Mouse (Mus musculus): ENCODE data around the gene Zfp992. TPM values are rescaled to one million over a fixed set of nuclear protein-coding genes. Genes with fewer than 3 reads are reported as not detected.
"Not testable (repeated sequence)": the region's sequence is repeated elsewhere in the genome, so short reads cannot be mapped to it uniquely, and the experiment has no call there.

The Zfp992 gene
- 2.0 and 3.0 TPM in 2 replicates for polyA plus RNA-seq (2016; fragmentation: Nextera tagmentation; extraction: Ambion mirVana)

- H3K4me3 ChIP-seq (replicated peaks); H3K27me3 ChIP-seq; H3K9ac ChIP-seq; H3K27ac ChIP-seq; ATAC-seq (ENCODE audit: low FRiP score); H3K36me3 ChIP-seq (replicated peaks); H3K4me2 ChIP-seq; H3K4me1 ChIP-seq: not testable (repeated sequence)
- H3K9me3 ChIP-seq = peaks cover 52% of the 10 kb centered on the region
- WGBS = 89% methylated on average over 2 of the region's 2 CpGs
Measured at GRCm38 (mm10) chr4:146448950-146449349, at the start of gene Zfp992. TSS of gene Zfp992 (plus strand) at chr4:146449023.

- H3K4me2 ChIP-seq; H3K4me1 ChIP-seq; H3K36me3 ChIP-seq (replicated peaks); H3K27ac ChIP-seq; H3K9ac ChIP-seq; ATAC-seq (ENCODE audit: low FRiP score); H3K27me3 ChIP-seq; H3K4me3 ChIP-seq (replicated peaks): not testable (repeated sequence)
- 0% methylated on average over 1 of the region's 1 CpGs for WGBS
- H3K9me3 ChIP-seq = peaks cover 14% of the 10 kb centered on the region
Measured at GRCm38 (mm10) chr4:146429467-146429866, 19.4 kb upstream of the Zfp992 start.

GRCm38 (mm10) chr4:146430876-146431275 is 17.9 kb upstream of the Zfp992 start:
- not testable (repeated sequence) for H3K27ac ChIP-seq; H3K9ac ChIP-seq; H3K27me3 ChIP-seq; H3K4me3 ChIP-seq (replicated peaks); H3K4me2 ChIP-seq; H3K4me1 ChIP-seq; H3K36me3 ChIP-seq (replicated peaks); ATAC-seq (ENCODE audit: low FRiP score)
- peaks cover 11% of the 10 kb centered on the region for H3K9me3 ChIP-seq
- 72% methylated on average over 2 of the region's 2 CpGs for WGBS

GRCm38 (mm10) chr4:146435539-146435938 is 13.3 kb upstream of the Zfp992 start:
- peaks cover 15% of the 10 kb centered on the region for H3K9me3 ChIP-seq
- H3K36me3 ChIP-seq (replicated peaks); H3K9ac ChIP-seq; ATAC-seq (ENCODE audit: low FRiP score); H3K27me3 ChIP-seq; H3K4me1 ChIP-seq; H3K4me3 ChIP-seq (replicated peaks); H3K27ac ChIP-seq; H3K4me2 ChIP-seq: not testable (repeated sequence)
- WGBS = 81% methylated on average over 2 of the region's 2 CpGs

DNA sequence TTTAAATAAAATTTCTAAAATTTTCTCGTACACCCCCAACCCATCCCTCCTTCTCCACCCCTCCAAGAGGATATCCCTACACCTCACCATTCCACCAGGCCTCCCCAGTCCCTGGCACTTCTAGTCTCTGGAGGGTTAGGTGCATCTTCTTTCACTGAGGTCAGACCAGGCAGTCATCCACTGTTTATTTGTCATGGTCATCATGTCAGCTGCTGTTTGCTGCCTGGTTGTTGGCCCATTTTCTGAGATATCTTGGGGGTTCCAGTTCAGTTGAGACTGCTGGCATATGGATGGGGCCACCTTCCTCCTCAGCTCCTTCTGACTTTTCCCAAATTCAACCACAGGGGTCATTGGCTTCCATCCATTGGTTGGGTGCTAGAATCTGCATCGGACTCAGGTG is 11.6 kb upstream of the Zfp992 start:
- H3K27ac ChIP-seq; H3K27me3 ChIP-seq; H3K9ac ChIP-seq; H3K4me1 ChIP-seq; ATAC-seq (ENCODE audit: low FRiP score); H3K4me2 ChIP-seq; H3K4me3 ChIP-seq (replicated peaks); H3K36me3 ChIP-seq (replicated peaks): not testable (repeated sequence)
- WGBS = 94% methylated on average over 1 of the region's 2 CpGs
- H3K9me3 ChIP-seq = peaks cover 15% of the 10 kb centered on the region

DNA sequence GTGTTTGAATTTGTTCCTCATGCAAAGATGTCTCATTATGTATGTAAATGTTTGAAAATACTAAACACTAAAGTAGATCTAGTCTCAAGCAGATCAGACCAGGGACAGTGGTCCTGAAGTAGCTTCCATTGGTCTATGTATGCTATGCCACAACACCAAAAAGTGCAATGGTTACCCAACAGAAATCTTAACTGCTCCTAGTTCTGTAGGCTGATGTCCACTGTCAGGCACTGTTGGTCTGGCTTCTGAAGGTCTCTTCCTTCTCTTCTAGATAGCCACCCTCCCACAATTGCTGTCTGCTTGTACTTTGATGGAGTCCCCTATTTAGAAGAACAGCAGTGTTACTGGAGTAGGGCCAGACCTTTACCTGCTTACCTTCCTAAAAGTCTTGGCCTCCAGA is 4.5 kb upstream of the Zfp992 start:
- H3K9me3 ChIP-seq = peaks cover 40% of the 10 kb centered on the region

DNA sequence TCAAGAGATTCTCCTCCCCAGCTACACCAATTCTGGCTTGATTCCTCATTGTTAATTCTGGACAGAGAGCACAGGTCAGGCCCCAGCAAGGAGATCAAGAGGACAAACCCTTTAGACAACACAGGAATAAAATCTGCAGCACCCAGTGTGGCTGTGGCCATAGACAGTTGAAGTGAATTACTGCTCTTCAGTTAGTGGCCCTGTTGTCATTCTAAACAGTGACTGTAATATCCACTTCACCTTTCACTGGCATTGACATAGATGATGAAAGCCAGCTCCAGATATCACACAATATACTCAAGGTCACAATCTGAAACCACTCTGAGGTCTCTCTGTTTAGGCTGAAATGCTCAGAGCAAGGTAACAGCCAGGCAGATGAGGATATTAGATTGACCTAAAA is 3.7 kb upstream of the Zfp992 start:
- H3K9ac ChIP-seq = not testable (repeated sequence)

More for the DNA sequence above, 4.5 kb upstream of the Zfp992 start:
- not testable (repeated sequence) for H3K27me3 ChIP-seq; H3K4me2 ChIP-seq; H3K4me3 ChIP-seq (replicated peaks); H3K4me1 ChIP-seq; H3K9ac ChIP-seq; H3K27ac ChIP-seq; H3K36me3 ChIP-seq (replicated peaks); ATAC-seq (ENCODE audit: low FRiP score)

GRCm38 (mm10) chr4:146446135-146446534 is 2.7 kb upstream of the Zfp992 start:
- H3K9ac ChIP-seq = not testable (repeated sequence)

More for the DNA sequence above, 3.7 kb upstream of the Zfp992 start:
- not testable (repeated sequence) for H3K4me3 ChIP-seq (replicated peaks); H3K27ac ChIP-seq; ATAC-seq (ENCODE audit: low FRiP score); H3K4me2 ChIP-seq; H3K4me1 ChIP-seq; H3K27me3 ChIP-seq; H3K36me3 ChIP-seq (replicated peaks)
- peaks cover 42% of the 10 kb centered on the region for H3K9me3 ChIP-seq

GRCm38 (mm10) chr4:146447016-146447415 is 1.8 kb upstream of the Zfp992 start:
- not testable (repeated sequence) for H3K4me2 ChIP-seq; H3K4me3 ChIP-seq (replicated peaks); ATAC-seq (ENCODE audit: low FRiP score); H3K9ac ChIP-seq; H3K36me3 ChIP-seq (replicated peaks); H3K27me3 ChIP-seq; H3K27ac ChIP-seq; H3K4me1 ChIP-seq
- 85% methylated on average over 2 of the region's 2 CpGs for WGBS
- peaks cover 44% of the 10 kb centered on the region for H3K9me3 ChIP-seq

More at GRCm38 (mm10) chr4:146446135-146446534, 2.7 kb upstream of the Zfp992 start:
- H3K9me3 ChIP-seq = peaks cover 44% of the 10 kb centered on the region
- H3K36me3 ChIP-seq (replicated peaks); H3K4me2 ChIP-seq; H3K4me3 ChIP-seq (replicated peaks); H3K27ac ChIP-seq; H3K4me1 ChIP-seq; ATAC-seq (ENCODE audit: low FRiP score); H3K27me3 ChIP-seq: not testable (repeated sequence)
- WGBS = 83% methylated on average over 4 of the region's 4 CpGs

DNA sequence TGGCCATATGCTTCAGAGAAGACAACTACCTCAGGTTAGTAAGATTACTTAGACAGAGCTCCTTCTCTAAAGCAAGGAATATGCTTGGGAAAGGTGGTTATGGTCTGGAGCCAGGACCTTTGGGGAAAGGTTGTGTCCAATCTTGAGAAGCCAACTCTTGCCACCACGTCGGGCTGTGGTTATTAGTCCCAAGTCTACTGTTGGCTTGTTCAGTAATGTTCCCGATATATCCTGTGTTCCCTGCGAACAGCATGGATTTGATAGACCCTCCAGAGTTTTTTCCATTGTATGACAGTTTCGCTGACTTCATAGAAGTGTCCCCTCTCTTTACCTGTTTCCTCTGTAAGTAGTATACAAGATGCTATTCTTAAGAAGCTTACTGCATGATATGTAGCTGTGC is 888 bp downstream of the Zfp992 start:
- WGBS = 83% methylated on average over 5 of the region's 5 CpGs
- not testable (repeated sequence) for H3K4me3 ChIP-seq (replicated peaks); H3K36me3 ChIP-seq (replicated peaks); H3K27me3 ChIP-seq; H3K9ac ChIP-seq; H3K4me2 ChIP-seq; ATAC-seq (ENCODE audit: low FRiP score); H3K4me1 ChIP-seq; H3K27ac ChIP-seq
- peaks cover 52% of the 10 kb centered on the region for H3K9me3 ChIP-seq

- H3K4me1 ChIP-seq; H3K9ac ChIP-seq; H3K27ac ChIP-seq; H3K27me3 ChIP-seq; ATAC-seq (ENCODE audit: low FRiP score); H3K4me3 ChIP-seq (replicated peaks); H3K36me3 ChIP-seq (replicated peaks); H3K4me2 ChIP-seq: not testable (repeated sequence)
- WGBS = 86% methylated on average over 2 of the region's 2 CpGs
- peaks cover 62% of the 10 kb centered on the region for H3K9me3 ChIP-seq
Measured at GRCm38 (mm10) chr4:146452576-146452975, 3.8 kb downstream of the Zfp992 start.

DNA sequence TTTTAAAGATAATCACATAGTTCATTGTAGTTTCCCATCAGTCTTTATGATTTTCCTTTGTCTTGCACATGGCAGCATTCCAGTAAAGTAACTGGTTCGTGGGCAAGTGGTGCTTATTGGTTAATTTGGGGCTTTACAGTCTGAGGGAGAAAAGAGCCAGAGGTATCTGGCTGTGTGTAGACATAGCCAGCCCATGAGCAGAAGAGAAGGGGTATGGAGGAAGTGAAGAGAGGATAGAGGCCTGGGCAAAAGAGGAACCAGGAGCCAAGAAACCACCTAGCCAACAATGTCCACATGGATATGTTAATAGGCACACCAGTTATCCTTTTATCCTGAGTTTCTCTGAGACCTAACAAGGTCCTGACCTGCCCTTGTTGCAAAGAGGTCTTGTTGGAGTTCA is 5.3 kb downstream of the Zfp992 start:
- not testable (repeated sequence) for ATAC-seq (ENCODE audit: low FRiP score); H3K9ac ChIP-seq; H3K4me2 ChIP-seq; H3K4me3 ChIP-seq (replicated peaks); H3K27ac ChIP-seq; H3K27me3 ChIP-seq; H3K36me3 ChIP-seq (replicated peaks); H3K4me1 ChIP-seq
- 54% methylated on average over 1 of the region's 1 CpGs for WGBS
- peaks cover 62% of the 10 kb centered on the region for H3K9me3 ChIP-seq

DNA sequence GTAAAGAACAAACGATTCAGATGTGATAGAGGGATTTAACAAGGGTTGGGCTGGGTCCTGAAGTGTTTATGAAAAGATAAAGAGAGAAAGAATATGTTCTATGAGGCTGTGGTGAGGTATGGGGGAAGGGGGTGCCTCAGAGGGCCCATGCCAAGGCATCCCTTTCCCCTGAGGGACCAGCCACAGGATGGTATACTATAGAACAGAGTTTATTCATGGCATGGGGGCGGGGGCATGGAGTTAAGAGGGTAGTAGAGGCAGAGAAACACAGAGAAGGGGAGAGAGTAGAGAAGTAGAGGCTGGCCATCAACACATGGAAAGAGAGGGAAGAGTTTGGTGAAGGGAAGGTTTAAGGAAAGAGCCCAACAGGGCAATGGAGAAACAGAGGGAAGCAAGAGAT is 6.1 kb downstream of the Zfp992 start:
- 43% methylated on average over 2 of the region's 2 CpGs for WGBS
- H3K9ac ChIP-seq = no peak overlapping the region
- no peak overlapping the region for H3K4me3 ChIP-seq (replicated peaks)
- no peaks in the 10 kb centered on the region for H3K4me1 ChIP-seq
- no peak overlapping the region for H3K4me2 ChIP-seq
- peaks cover 64% of the 10 kb centered on the region for H3K9me3 ChIP-seq
- H3K36me3 ChIP-seq (replicated peaks) = 0 out of 2 replicates have a peak, but pooled peaks cover 6% of the 10 kb centered on the region
- no peaks in the 10 kb centered on the region for H3K27me3 ChIP-seq
- no peak overlapping the region for H3K27ac ChIP-seq
- ATAC-seq (ENCODE audit: low FRiP score) = no peak

Measured in forebrain, embryonic 12.5 days (tissue).